Mouse (Mus musculus): ENCODE data around the gene Thpo. TPM values are rescaled to one million over a fixed set of nuclear protein-coding genes. Genes with fewer than 3 reads are reported as not detected.

The Thpo gene
- total RNA-seq, 2 experiments from 2014 or later: 3.7 to 6.0 TPM

Other genes with a start within 250 kb of the Thpo start
- gene Eif2b5, start 235.7 kb downstream of the Thpo start, total RNA-seq (2021): 10 to 100 TPM; 55.8 to 65.4 TPM
- gene Dvl3, start 217.5 kb downstream of the Thpo start, total RNA-seq (2021): 10 to 100 TPM; 57.0 to 57.5 TPM
- gene Ap2m1, start 199.0 kb downstream of the Thpo start, total RNA-seq (2021): 100 to 1,000 TPM; 826 to 873 TPM
- 100 to 1,000 TPM; 100 to 120 TPM for gene Abcf3, start 185.9 kb downstream of the Thpo start, total RNA-seq (2021)
- gene Vwa5b2, start 145.0 kb downstream of the Thpo start, total RNA-seq (2021): 10 to 100 TPM; 50.1 to 62.9 TPM
- 1 to 10 TPM; 1.9 to 2.9 TPM for gene Eef1akmt4, start 122.9 kb downstream of the Thpo start, total RNA-seq (2021)
- not detected for gene Gm49333, start 122.9 kb downstream of the Thpo start, total RNA-seq (2021)
- gene Alg3, start 122.8 kb downstream of the Thpo start, total RNA-seq (2021): 10 to 100 TPM; 11.7 to 13.4 TPM
- 100 to 1,000 TPM; 189 to 201 TPM for gene Camk2n2, start 113.2 kb downstream of the Thpo start, total RNA-seq (2021)
- gene Ece2, start 104.7 kb downstream of the Thpo start, total RNA-seq (2021): 10 to 100 TPM; 23.7 to 27.6 TPM
- 100 to 1,000 TPM; 223 to 226 TPM for gene Psmd2, start 82.9 kb downstream of the Thpo start, total RNA-seq (2021)
- gene Eif4g1, start 66.2 kb downstream of the Thpo start, total RNA-seq (2021): 100 to 1,000 TPM; 262 to 265 TPM
- gene Fam131a, start 41.3 kb downstream of the Thpo start, total RNA-seq (2021): 100 to 1,000 TPM; 320 to 327 TPM
- gene Polr2h, start 16.8 kb downstream of the Thpo start, total RNA-seq (2021): 10 to 100 TPM; 27.6 to 30.2 TPM
- gene Clcn2, start 16.8 kb downstream of the Thpo start, total RNA-seq (2021): 10 to 100 TPM; 54.8 to 67.2 TPM
- gene Chrd, start 1.4 kb downstream of the Thpo start, total RNA-seq (2021): 10 to 100 TPM; 39.9 to 47.0 TPM

All from left cerebral cortex, adult 18-20 months (tissue).